Comparison of ENCODE assay signal across 8 mouse cellular contexts in genomic region chr13:41302716-41303115, GRCm38 (mm10). TPM values are rescaled to one million over a fixed set of nuclear protein-coding genes. Genes with fewer than 3 reads are reported as not detected.
A peak's percentile ranks its signal among the peaks of the same experiment; 100 is the strongest.
DNase-seq lines count a peak whose midpoint lies in the region; ATAC-seq and TF ChIP-seq lines count a peak whose summit lies in the region.

No protein-coding gene starts in this region.

- H3K4me3 ChIP-seq in kidney, adult 2 months (ENCODE audit: insufficient read depth, low read depth, low read length): no peak overlapping the region
- no peak overlapping the region for H3K4me3 ChIP-seq in kidney, embryonic 16.5 days (ENCODE audit: low read length)
- no peak overlapping the region for H3K4me3 ChIP-seq in bone marrow, adult 2 months (replicated peaks; ENCODE audit: control insufficient read depth, low read depth, low read length)
- no peak overlapping the region for H3K4me3 ChIP-seq in liver, embryonic 11.5 days (ENCODE audit: low read depth, low read length)

- H3K27me3 ChIP-seq in kidney, adult 2 months (replicated peaks; ENCODE audit: control insufficient read depth, insufficient read depth, low read length): no peaks in the 10 kb centered on the region
- no peaks in the 10 kb centered on the region for H3K27me3 ChIP-seq in kidney, embryonic 16.5 days (ENCODE audit: insufficient read depth, low read length)
- no peaks in the 10 kb centered on the region for H3K27me3 ChIP-seq in liver, embryonic 11.5 days (replicated peaks; ENCODE audit: control insufficient read depth, insufficient read depth, low read length)

- no peak overlapping the region for H3K9ac ChIP-seq in kidney, embryonic 16.5 days (replicated peaks; ENCODE audit: low read length)
- no peak overlapping the region for H3K9ac ChIP-seq in liver, embryonic 11.5 days (ENCODE audit: low read depth, low read length)

- TF ChIP-seq CTCF in kidney, adult 2 months (conservative IDR thresholded peaks at IDR 0.05; ENCODE audit: insufficient read depth, insufficient read length, low read depth, low read length): peak; percentile 84
- peak; percentile 66 for TF ChIP-seq CTCF in bone marrow, adult 2 months (IDR thresholded peaks at IDR 0.05; ENCODE audit: control insufficient read depth, insufficient read depth, low read length)

- ATAC-seq in kidney, embryonic 16.5 days (ENCODE audit: low FRiP score, low TSS enrichment): no peak
- ATAC-seq in liver, embryonic 11.5 days (replicated peaks; ENCODE audit: low FRiP score): no peak

- no peak overlapping the region for H3K4me2 ChIP-seq in kidney, embryonic 16.5 days (replicated peaks; ENCODE audit: low read depth, low read length)
- H3K4me2 ChIP-seq in liver, embryonic 11.5 days: no peak overlapping the region

- no peaks in the 10 kb centered on the region for H3K9me3 ChIP-seq in kidney, embryonic 16.5 days (ENCODE audit: low read length)
- H3K9me3 ChIP-seq in liver, embryonic 11.5 days (ENCODE audit: control insufficient read depth, low read length): no peaks in the 10 kb centered on the region

- no peak for TF ChIP-seq POLR2A in kidney, adult 2 months (IDR thresholded peaks at IDR 0.05; ENCODE audit: low read depth, low read length)
- TF ChIP-seq POLR2A in bone marrow, adult 2 months (IDR thresholded peaks at IDR 0.05; ENCODE audit: borderline replicate concordance, control insufficient read depth, low read depth, low read length): no peak

- DNase-seq in kidney, adult 2 months: peak; percentile 87
- DNase-seq in forelimb bud, embryonic 11.5 days (ENCODE audit: low read depth, low spot score): peak; percentile 68
- DNase-seq in kidney, adult 9 months: peak; percentile 92
- peak; percentile 49 for DNase-seq in liver, embryonic 11.5 days (ENCODE audit: low spot score)
- DNase-seq in retina, postnatal 1 day: peak; percentile 82
- DNase-seq in thymus, postnatal 4 days: peak; percentile 94

- no peaks in the 10 kb centered on the region for H3K4me1 ChIP-seq in kidney, adult 2 months (ENCODE audit: control insufficient read depth, insufficient read depth, low read length)
- H3K4me1 ChIP-seq in kidney, embryonic 16.5 days (ENCODE audit: insufficient read depth, low read length): peaks cover 5% of the 10 kb centered on the region; the same call in 1 of the 2 replicates
- no peaks in the 10 kb centered on the region; the same call in 1 of the 2 replicates for H3K4me1 ChIP-seq in bone marrow, adult 2 months (ENCODE audit: control insufficient read depth, insufficient read depth, low read length)
- no peaks in the 10 kb centered on the region for H3K4me1 ChIP-seq in liver, embryonic 11.5 days (replicated peaks; ENCODE audit: control insufficient read depth, insufficient read depth, low read length)

- no peak overlapping the region for H3K27ac ChIP-seq in kidney, adult 2 months (ENCODE audit: insufficient read depth, low read depth, low read length)
- no peak overlapping the region for H3K27ac ChIP-seq in kidney, embryonic 16.5 days (ENCODE audit: low read length)
- H3K27ac ChIP-seq in bone marrow, adult 2 months (ENCODE audit: control insufficient read depth, insufficient read depth, low read depth, low read length, poor library complexity): no peak overlapping the region
- H3K27ac ChIP-seq in liver, embryonic 11.5 days (ENCODE audit: low read depth, low read length): no peak overlapping the region

- 67% methylated on average over 10 of the region's 10 CpGs for WGBS in kidney, adult 2 months
- WGBS in kidney, embryonic 16.5 days: 63% methylated on average over 10 of the region's 10 CpGs
- WGBS in bone marrow, adult 2 months: 54% methylated on average over 10 of the region's 10 CpGs
- 58% methylated on average over 10 of the region's 10 CpGs for WGBS in liver, embryonic 11.5 days

- H3K36me3 ChIP-seq in kidney, adult 2 months (ENCODE audit: control insufficient read depth, insufficient read depth, low read length): no peaks in the 10 kb centered on the region
- H3K36me3 ChIP-seq in kidney, embryonic 16.5 days (ENCODE audit: insufficient read depth, low read length): no peaks in the 10 kb centered on the region
- no peaks in the 10 kb centered on the region for H3K36me3 ChIP-seq in liver, embryonic 11.5 days (ENCODE audit: control insufficient read depth, insufficient read depth, low read length)

RNA-seq across cellular contexts. Expression of gene Gm17364, which starts 28.9 kb away (rescaled TPM):
- polyA plus RNA-seq in kidney, adult 2 months (2012; rRNA removed): not detected in 2 replicates
- polyA plus RNA-seq in kidney, embryonic 16.5 days (2015; fragmentation: Nextera tagmentation; extraction: Ambion mirVana): not detected in 2 replicates
- polyA plus RNA-seq in bone marrow, adult 2 months (2011; ENCODE audit: insufficient read depth, insufficient read length, low replicate concordance, missing spikeins): not detected in 2 replicates
- not detected in 2 replicates for polyA plus RNA-seq in liver, embryonic 11.5 days (2014; fragmentation: Nextera tagmentation; extraction: Ambion mirVana)

RNA-seq across cellular contexts. Expression of gene Smim13, which starts 53.1 kb away (rescaled TPM):
- 3.0 and 3.7 TPM in 2 replicates for polyA plus RNA-seq in kidney, adult 2 months (2012; rRNA removed)
- 10.0 and 10.8 TPM in 2 replicates for polyA plus RNA-seq in kidney, embryonic 16.5 days (2015; fragmentation: Nextera tagmentation; extraction: Ambion mirVana)
- polyA plus RNA-seq in bone marrow, adult 2 months (2011; ENCODE audit: insufficient read depth, insufficient read length, low replicate concordance, missing spikeins): 3.6 and 7.0 TPM in 2 replicates
- 12.6 and 16.9 TPM in 2 replicates for polyA plus RNA-seq in liver, embryonic 11.5 days (2014; fragmentation: Nextera tagmentation; extraction: Ambion mirVana)
